Mouse (Mus musculus): ENCODE measurements around the gene Socs2.
"Not testable (repeated sequence)": the region's sequence is repeated elsewhere in the genome, so short reads cannot be mapped to it uniquely, and the experiment has no call there.

Gene Socs2

GRCm38 (mm10) chr10:95394819-95395812, 21.9 kb downstream of the Socs2 start:
- no peak for DNase-seq (ENCODE audit: low read depth, low spot score)

- DNase-seq (ENCODE audit: low read depth, low spot score) = no peak
These were observed 24.9 kb downstream of the Socs2 start for GRCm38 (mm10) chr10:95392073-95392472.

GRCm38 (mm10) chr10:95390871-95391270, 26.1 kb downstream of the Socs2 start:
- no peak for DNase-seq (ENCODE audit: low read depth, low spot score)

GRCm38 (mm10) chr10:95389805-95390204, 27.2 kb downstream of the Socs2 start:
- not testable (repeated sequence) for DNase-seq (ENCODE audit: low read depth, low spot score)

GRCm38 (mm10) chr10:95388821-95389477, 28.0 kb downstream of the Socs2 start:
- no peak for DNase-seq (ENCODE audit: low read depth, low spot score)

- DNase-seq (ENCODE audit: low read depth, low spot score) = no peak
These were observed 30.5 kb downstream of the Socs2 start for GRCm38 (mm10) chr10:95386527-95386926.

- DNase-seq (ENCODE audit: low read depth, low spot score) = no peak
These were observed 31.2 kb downstream of the Socs2 start for GRCm38 (mm10) chr10:95385801-95386203.

- DNase-seq (ENCODE audit: low read depth, low spot score) = no peak
These were observed 31.9 kb downstream of the Socs2 start for GRCm38 (mm10) chr10:95385081-95385480.

GRCm38 (mm10) chr10:95384446-95384845, 32.5 kb downstream of the Socs2 start:
- no peak for DNase-seq (ENCODE audit: low read depth, low spot score)

- DNase-seq (ENCODE audit: low read depth, low spot score) = peak; percentile 18
These were observed 43.6 kb downstream of the Socs2 start for GRCm38 (mm10) chr10:95373340-95373739.

GRCm38 (mm10) chr10:95371942-95372341, 45.0 kb downstream of the Socs2 start:
- DNase-seq (ENCODE audit: low read depth, low spot score) = no peak

- DNase-seq (ENCODE audit: low read depth, low spot score) = no peak
These were observed 47.8 kb downstream of the Socs2 start for GRCm38 (mm10) chr10:95369190-95369589.

GRCm38 (mm10) chr10:95368151-95368550, 48.8 kb downstream of the Socs2 start:
- DNase-seq (ENCODE audit: low read depth, low spot score) = no peak

GRCm38 (mm10) chr10:95367661-95368089, 49.3 kb downstream of the Socs2 start:
- DNase-seq (ENCODE audit: low read depth, low spot score) = no peak

- no peak for DNase-seq (ENCODE audit: low read depth, low spot score)
These were observed 49.7 kb downstream of the Socs2 start for GRCm38 (mm10) chr10:95367241-95367640.

GRCm38 (mm10) chr10:95362326-95362725, 54.7 kb downstream of the Socs2 start:
- no peak for DNase-seq (ENCODE audit: low read depth, low spot score)

- DNase-seq (ENCODE audit: low read depth, low spot score) = no peak
These were observed 55.6 kb downstream of the Socs2 start for GRCm38 (mm10) chr10:95361260-95361841.

- no peak for DNase-seq (ENCODE audit: low read depth, low spot score)
These were observed 56.9 kb downstream of the Socs2 start for GRCm38 (mm10) chr10:95360048-95360447.

- no peak for DNase-seq (ENCODE audit: low read depth, low spot score)
These were observed 59.3 kb downstream of the Socs2 start for GRCm38 (mm10) chr10:95357721-95358120.

- no peak for DNase-seq (ENCODE audit: low read depth, low spot score)
These were observed 60.3 kb downstream of the Socs2 start for GRCm38 (mm10) chr10:95356711-95357110.

GRCm38 (mm10) chr10:95355678-95356268, 61.2 kb downstream of the Socs2 start:
- DNase-seq (ENCODE audit: low read depth, low spot score) = no peak

- no peak for DNase-seq (ENCODE audit: low read depth, low spot score)
These were observed 62.3 kb downstream of the Socs2 start for GRCm38 (mm10) chr10:95354673-95355072.
